Mouse (Mus musculus): ENCODE measurements at regions not wholly inside any gene's neighbourhood (a gene's known extent, or its start where the extent isn't known, plus 50 kb on each side); places are given as distances from the start of the nearest gene placed in this dataset.

DNA sequence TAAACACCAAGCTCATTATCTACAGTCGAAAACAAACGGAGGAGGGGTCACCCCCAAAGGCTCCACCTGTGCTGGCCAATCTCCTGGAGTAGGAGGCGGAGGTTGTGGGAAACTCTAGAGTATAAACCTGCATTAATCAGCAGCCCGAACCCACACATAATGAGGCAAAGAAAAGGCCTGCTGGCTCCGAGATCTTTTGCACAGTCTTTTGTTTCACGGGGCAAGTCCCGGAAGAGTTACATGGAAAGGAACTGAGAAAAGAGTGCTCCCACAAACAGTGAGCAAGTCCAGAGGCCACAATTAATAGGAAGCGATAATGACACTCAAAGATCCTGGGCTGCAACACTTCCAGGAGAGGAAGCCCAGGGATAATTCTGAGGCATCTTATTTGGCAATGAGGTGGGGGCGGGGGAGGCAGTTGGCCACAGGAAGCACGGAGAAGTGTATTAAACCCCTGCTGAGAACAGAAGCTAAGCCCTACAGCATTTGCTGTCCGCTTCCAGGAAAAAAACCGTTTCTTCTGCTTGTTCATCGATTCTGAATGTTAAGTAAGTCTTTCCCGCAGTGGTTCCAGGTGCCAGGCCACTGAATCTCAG lies 59.1 kb upstream of the Mamdc2 start:
- H3K36me3 ChIP-seq (ENCODE audit: insufficient read depth, low read length) = no peaks in the 10 kb centered on the region
- H3K4me3 ChIP-seq (replicated peaks; ENCODE audit: low read length) = peak overlapping the region; percentile 37
- peaks cover 17% of the 10 kb centered on the region for H3K4me1 ChIP-seq (replicated peaks; ENCODE audit: low read depth, low read length)
- no peak for TF ChIP-seq CTCF (conservative IDR thresholded peaks at IDR 0.05; ENCODE audit: low read length)
- TF ChIP-seq POU5F1 (IDR thresholded peaks at IDR 0.05; ENCODE audit: borderline replicate concordance, low read length) = no peak
- TF ChIP-seq NANOG (IDR thresholded peaks at IDR 0.05; ENCODE audit: borderline replicate concordance, low read length) = no peak
- 0 out of 2 replicates have a peak, but pooled peaks cover 5% of the 10 kb centered on the region for H3K27me3 ChIP-seq (ENCODE audit: insufficient read depth, low read length)
- peaks cover 6% of the 10 kb centered on the region; the same call in 1 of the 2 replicates for H3K9me3 ChIP-seq (ENCODE audit: low read length)
